Mouse (Mus musculus) heart, postnatal 14 days (tissue): ENCODE data around the gene Vsig10. TPM values are rescaled to one million over a fixed set of nuclear protein-coding genes. Genes with fewer than 3 reads are reported as not detected.
"Not testable (repeated sequence)": the region's sequence is repeated elsewhere in the genome, so short reads cannot be mapped to it uniquely, and the experiment has no call there.

Experiments used
- DNase-seq, 2 experiments: peaks; one replicate each; pipeline ENCODE4 v3.0.0; 2021 to 2022
- intact Hi-C: fragments of 180-260 bp; cut with DNase I; formaldehyde crosslinking; loops from one replicate; pipeline ENCODE4 v1.15.1; 2025
- long read RNA-seq, 2 experiments: library from polyadenylated mRNA; stranded (forward); transcript quantifications; one replicate each; pipeline ENCODE4 v2.0.0; 2021
- total RNA-seq, 2 experiments: library from RNA; stranded (reverse); gene quantifications; 2 replicates each; pipeline ENCODE4 v1.2.3; 2021

Gene Vsig10
- 10 to 100 TPM; 12.1 to 16.2 TPM for total RNA-seq
- long read RNA-seq, experiment 1, result 0 reads
- long read RNA-seq, experiment 2, result 0 reads

DNA sequence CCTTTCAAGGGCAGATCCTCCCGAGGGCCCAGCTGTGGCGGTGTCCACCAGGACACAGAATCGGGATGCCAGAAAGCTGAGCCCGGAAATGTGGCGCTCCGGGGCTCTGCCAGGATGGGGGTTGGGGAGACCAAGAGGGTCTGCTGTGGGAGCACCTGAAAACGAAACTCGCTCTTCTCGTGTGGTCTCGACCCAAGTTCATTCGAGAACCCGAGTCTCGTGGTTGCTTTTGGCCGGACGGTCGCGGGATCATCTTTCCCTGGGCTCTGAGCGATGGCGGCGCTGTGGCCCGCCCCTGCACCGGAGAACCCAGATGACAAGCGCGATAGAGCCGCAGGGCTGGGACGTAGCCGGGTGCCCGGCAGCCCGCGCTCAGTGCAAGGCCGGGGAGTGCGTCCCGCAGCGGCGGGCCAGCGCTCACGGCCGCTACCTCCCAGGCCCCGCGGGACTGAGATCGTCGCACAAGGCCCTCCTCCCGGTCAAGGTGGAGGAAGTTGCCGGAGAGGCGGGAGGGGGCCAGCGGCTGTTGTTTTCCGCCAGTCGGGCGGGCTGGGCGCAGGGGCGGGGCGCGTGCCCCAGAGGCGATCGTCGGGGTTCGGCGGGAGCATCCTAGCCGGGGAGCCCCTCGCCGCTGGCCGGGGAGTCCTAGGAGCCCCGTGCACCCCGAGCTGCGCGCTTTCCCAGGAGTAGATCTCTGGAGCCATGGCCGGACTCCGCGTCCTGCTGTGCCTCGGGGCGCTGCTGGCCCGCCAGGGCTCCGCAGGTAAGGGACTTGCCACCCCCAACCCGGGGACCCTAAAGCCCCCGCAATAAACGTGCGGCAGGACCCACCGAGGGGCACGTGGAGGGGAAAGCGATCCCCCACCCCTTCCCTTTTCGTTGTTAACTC, at the start of gene Vsig10:
Gene Vsig10, plus strand, starts transcription at position 343 of the 889 bp plus-strand sequence.
- intact Hi-C loops, result loop anchor here (1.0 to 5.0 kb wide), 2 partner anchors 38 to 68 kb away; partner anchors contain the start of genes Rfc5 and Wsb2
- DNase-seq, result peak; percentile 79 to 81

GRCm38 (mm10) chr5:117269395-117269794, 49.5 kb upstream of the Vsig10 start:
- no peak for DNase-seq
- intact Hi-C loops, result no loop called here

DNA sequence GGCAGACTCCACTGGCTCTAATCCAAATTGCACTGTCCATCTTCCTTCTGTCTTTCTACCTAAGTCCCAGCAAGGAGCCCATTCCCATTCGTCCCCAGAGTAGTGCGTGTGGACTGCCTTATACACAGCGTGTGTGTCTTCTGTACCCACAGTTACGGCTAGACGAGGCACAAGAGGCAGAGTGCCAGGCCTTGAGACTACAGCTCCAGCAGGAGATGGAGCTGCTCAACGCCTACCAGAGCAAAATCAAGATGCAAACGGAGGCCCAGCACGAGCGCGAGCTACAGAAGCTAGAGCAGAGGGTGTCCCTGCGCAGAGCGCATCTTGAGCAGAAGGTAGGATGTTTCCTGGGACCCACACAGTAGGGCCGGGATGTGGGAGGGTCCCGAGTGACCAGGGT, 46.9 kb upstream of the Vsig10 start:
- DNase-seq, result no peak
- intact Hi-C loops, result no loop called here

DNA sequence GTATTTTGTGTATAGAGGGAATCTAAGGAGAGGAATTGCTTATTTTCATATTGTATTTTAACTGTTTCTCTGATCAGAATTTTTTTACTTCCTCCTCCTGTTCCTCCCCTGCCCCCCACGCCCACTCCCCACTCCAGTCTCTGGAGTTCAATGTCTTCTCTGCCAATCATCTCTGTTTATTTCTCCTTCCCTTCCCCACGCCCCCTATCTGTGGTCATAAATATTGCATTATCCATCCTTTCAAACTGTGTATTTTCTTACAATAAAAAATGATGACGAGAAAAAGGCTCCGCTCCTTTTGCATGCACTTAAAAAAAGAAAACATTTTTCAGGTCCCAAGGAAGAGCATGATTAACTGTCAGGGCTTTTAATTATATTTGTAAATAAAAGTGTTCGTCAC, 44.1 kb upstream of the Vsig10 start:
- DNase-seq, result no peak
- intact Hi-C loops, result no loop called here

- intact Hi-C loops, result no loop called here
Observed at GRCm38 (mm10) chr5:117277784-117278183, 41.1 kb upstream of the Vsig10 start.

GRCm38 (mm10) chr5:117278809-117279668, 39.8 kb upstream of the Vsig10 start:
- peak; percentile 14 to 40 for DNase-seq
- intact Hi-C loops, result no loop called here

More at GRCm38 (mm10) chr5:117277784-117278183, 41.1 kb upstream of the Vsig10 start:
- no peak for DNase-seq

GRCm38 (mm10) chr5:117279669-117280050, 39.2 kb upstream of the Vsig10 start:
- intact Hi-C loops, result no loop called here
- no peak for DNase-seq

GRCm38 (mm10) chr5:117281536-117281935, 37.3 kb upstream of the Vsig10 start:
- intact Hi-C loops, result no loop called here
- no peak for DNase-seq

- DNase-seq, result no peak
Observed at GRCm38 (mm10) chr5:117282360-117282759, 36.5 kb upstream of the Vsig10 start.

DNA sequence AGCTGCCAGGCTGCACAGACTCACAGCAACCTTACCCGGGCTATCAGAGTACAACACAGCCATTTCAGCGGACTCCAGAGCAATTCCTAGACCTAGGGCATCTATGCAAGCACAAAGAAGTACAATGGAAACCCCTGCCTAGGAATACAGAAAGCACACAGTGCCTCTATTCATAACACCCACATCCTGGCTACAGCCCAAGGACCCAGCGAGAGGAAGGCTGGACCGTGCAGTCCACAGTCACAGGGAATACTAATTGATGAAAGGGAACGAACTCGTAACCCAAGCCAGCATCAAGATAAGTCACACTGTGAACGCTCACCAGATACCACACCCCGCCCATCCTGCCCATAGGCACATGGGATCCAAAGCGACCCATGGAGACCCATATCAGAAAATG, 34.9 kb upstream of the Vsig10 start:
- DNase-seq, result no peak
- intact Hi-C loops, result no loop called here

More at GRCm38 (mm10) chr5:117282360-117282759, 36.5 kb upstream of the Vsig10 start:
- intact Hi-C loops, result no loop called here

- intact Hi-C loops, result no loop called here
- DNase-seq, result no peak
Observed at GRCm38 (mm10) chr5:117284682-117285081, 34.2 kb upstream of the Vsig10 start.

- intact Hi-C loops, result no loop called here
- DNase-seq, result no peak
Observed at GRCm38 (mm10) chr5:117285266-117285665, 33.6 kb upstream of the Vsig10 start.

- intact Hi-C loops, result loop anchor here (2.0 kb wide), 2 partner anchors 73 to 169 kb away; partner anchors contain the start of gene Suds3
Observed at GRCm38 (mm10) chr5:117286286-117286685, 32.6 kb upstream of the Vsig10 start.

DNA sequence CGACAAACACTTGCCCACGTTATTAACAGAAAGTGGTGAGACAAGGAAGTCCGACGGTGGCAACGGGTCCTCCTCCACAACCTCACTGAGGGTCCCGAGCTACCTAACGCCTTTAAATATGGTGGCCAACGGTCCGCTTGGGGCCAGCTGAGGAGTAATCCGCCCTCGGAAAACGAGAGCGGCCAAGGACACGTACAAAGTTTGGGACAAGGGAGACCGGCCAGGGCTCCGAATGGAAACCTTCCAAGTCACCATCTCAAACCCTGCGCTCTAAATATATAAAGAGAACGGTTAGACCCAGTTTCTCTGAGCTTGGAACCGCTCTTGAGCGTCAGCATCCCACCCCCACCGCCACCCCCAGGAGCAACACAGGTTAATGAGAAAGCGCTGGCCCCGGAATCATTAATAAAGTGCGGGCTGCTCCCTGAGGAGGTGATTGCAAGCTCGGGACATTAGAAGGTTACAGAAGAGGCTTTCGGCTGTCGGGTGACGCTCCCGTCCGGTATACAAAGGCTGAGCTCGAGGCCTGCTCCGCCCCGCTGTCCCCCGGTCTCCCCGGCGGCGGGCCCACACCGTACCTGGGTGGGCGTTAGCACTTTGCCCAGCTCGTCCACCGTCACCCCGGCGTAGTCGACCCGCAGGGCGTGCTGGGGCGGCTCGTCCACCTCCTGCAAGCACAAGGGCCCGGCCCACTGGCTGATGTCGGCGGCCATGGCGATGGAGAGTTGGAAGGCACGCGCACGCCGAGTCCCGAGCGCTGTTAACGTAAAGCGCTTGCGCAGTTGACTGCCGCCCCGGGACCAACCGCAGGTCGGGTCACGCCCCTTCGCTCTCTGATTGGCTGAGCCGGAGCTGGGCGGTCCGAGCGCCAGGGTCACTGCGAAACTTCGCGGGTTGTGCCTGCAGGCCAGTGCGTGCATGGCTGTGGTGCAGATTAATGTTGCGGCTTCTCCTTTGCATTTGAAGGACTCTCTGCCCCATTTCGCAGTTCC, 31.8 kb upstream of the Vsig10 start, which contains the start of gene Pebp1:
Gene Pebp1, minus strand, starts transcription at position 795 of the 992 bp plus-strand sequence.
- DNase-seq, result peak; percentile 96 to 98
- intact Hi-C loops, result loop anchor here (2.0 kb wide), 2 partner anchors 72 to 170 kb away; partner anchors contain the start of gene Suds3

More at GRCm38 (mm10) chr5:117286286-117286685, 32.6 kb upstream of the Vsig10 start:
- DNase-seq, result no peak

DNA sequence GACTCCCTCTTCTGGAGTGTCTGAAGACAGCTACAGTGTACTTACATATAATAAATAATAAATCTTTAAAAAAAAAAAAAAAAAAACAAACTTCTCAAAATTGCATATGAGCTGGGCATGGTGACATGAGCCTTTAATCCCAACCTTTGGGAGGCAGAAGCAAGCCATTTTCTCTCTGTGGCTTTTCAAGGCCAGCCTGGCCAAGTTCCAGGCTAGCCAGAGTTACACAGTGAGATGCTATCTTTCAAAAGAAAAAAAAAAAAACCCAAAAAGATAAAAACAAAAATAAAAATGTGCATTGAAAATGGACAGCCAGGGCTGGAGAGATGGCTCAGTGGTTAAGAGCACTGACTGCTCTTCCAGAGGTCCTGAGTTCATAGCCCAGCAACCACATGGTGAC, 29.2 kb upstream of the Vsig10 start:
- DNase-seq, result no peak
- intact Hi-C loops, result no loop called here

- no peak for DNase-seq
- intact Hi-C loops, result no loop called here
Observed at GRCm38 (mm10) chr5:117290081-117290480, 28.8 kb upstream of the Vsig10 start.

- no peak for DNase-seq
- intact Hi-C loops, result no loop called here
Observed at GRCm38 (mm10) chr5:117291312-117291711, 27.6 kb upstream of the Vsig10 start.

GRCm38 (mm10) chr5:117292547-117292946, 26.3 kb upstream of the Vsig10 start:
- no peak for DNase-seq
- intact Hi-C loops, result no loop called here

GRCm38 (mm10) chr5:117293776-117294175, 25.1 kb upstream of the Vsig10 start:
- DNase-seq, intact Hi-C loops: not testable (repeated sequence)
